Mouse (Mus musculus): Measurements from ENCODE around the gene Myo1c. TPM values are rescaled to one million over a fixed set of nuclear protein-coding genes. Genes with fewer than 3 reads are reported as not detected.
"Not testable (repeated sequence)": the region's sequence is repeated elsewhere in the genome, so short reads cannot be mapped to it uniquely, and the experiment has no call there.

Myo1c gene
- polyA plus RNA-seq, 1 experiment from 2014 or later = 9.2 TPM

DNA sequence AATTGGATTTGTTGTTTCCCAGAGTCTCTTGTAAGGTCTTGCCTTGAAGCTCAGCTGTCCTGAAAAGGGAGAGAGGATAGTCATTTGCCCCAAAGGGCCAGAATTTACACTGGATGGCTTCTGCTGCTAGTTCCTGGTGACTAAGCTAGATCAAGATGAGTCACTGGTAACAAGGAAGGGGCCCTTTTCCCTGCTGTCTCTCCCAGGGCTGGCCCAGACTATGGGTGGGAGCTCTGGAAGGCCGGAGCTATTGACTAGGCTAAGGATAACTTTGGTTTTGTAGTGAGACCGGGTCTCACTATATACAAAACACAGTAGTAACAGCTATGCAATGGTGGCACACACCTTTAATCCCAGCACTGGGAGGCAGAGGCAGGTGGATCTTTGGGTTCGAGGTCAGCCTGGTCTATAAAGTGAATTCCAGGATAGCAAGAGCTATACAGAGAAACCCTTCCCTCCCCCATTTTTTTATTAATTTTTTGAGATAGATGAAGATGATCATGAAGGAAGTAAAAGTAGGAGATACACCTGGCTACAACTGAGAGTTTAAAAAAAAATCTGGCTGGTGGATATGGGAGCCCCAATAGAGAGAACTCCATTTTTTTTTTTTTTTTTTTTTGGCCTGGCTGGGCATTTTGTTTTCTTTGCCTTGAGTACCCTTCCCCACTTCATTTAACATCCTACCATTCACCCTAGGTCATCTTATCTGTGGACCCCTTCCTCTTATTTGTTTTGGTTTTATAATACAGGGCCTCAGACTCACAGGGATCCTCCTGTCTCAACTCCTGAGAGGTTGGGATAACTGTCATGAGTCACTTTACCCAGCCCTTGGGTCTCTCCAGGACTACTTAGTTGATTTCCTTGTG, 27.8 kb downstream of the Myo1c start:
- Histone ChIP-seq H3K27me3 (no peaks in the 10 kb centered on the region), H3K4me3 (peak overlapping the region; percentile 98), H3K9ac (replicated peaks) (peak overlapping the region; percentile 37), H3K36me3 (peaks cover 3% of the 10 kb centered on the region), H3K4me2 (replicated peaks) (peak overlapping the region; percentile 68), H3K27ac (replicated peaks) (peak overlapping the region; percentile 59), H3K4me1 (peaks cover 22% of the 10 kb centered on the region), H3K9me3 (no peaks in the 10 kb centered on the region)
- ATAC-seq (replicated peaks) = no peak; the same call in 1 of the 2 replicates
- WGBS = 92% methylated on average over 3 of the region's 3 CpGs

DNA sequence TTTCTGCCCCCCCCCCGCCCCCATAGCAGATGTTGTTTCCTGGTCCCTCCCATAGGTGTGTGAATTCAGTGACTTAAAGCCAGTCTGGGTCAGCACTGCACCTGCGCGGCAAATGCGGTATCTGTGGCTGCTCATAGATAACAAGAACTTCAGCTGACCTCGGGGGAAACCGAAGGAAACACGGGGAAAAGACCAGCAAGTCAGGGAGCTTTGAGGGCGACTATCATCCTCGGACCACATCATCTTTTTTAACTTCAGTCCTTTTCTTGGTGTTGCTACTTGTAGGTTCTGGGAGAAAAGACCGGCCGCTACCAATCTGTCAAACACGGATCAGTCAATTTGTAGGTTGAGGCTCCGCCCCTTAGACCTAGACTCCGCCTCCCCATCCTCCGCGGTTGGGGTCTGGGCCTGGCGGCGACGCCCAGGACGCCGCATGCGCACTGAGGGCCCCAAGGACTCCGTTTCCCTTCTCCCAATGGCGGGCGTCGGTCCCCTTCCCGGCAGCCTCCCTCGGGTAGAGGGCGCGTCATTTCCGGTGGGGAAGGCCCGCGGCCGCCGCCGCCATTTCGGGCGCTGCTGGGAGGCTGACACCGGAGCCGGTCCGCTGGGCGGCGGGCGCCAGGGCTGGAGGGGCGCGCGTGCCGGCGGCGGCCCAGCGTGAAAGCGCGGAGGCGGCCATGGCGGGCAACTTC, 28.6 kb downstream of the Myo1c start, which contains the start of gene Crk:
Gene Crk (plus strand): TSS at position 513 of the 692 bp plus-strand sequence.
- Histone ChIP-seq H3K9ac (replicated peaks) (peak within 1 kb of the TSS; percentile 88), H3K9me3 (no peaks in the 10 kb centered on the region), H3K4me1 (peaks cover 22% of the 10 kb centered on the region), H3K4me2 (replicated peaks) (peak within 1 kb of the TSS; percentile 88), H3K27me3 (no peaks in the 10 kb centered on the region), H3K27ac (replicated peaks) (peak within 1 kb of the TSS; percentile 93), H3K36me3 (peaks cover 8% of the 10 kb centered on the region), H3K4me3 (peak within 1 kb of the TSS; percentile 98)
- WGBS = under 1% methylated on average over 55 of the region's 55 CpGs
- ATAC-seq (replicated peaks) = peak; percentile 99

DNA sequence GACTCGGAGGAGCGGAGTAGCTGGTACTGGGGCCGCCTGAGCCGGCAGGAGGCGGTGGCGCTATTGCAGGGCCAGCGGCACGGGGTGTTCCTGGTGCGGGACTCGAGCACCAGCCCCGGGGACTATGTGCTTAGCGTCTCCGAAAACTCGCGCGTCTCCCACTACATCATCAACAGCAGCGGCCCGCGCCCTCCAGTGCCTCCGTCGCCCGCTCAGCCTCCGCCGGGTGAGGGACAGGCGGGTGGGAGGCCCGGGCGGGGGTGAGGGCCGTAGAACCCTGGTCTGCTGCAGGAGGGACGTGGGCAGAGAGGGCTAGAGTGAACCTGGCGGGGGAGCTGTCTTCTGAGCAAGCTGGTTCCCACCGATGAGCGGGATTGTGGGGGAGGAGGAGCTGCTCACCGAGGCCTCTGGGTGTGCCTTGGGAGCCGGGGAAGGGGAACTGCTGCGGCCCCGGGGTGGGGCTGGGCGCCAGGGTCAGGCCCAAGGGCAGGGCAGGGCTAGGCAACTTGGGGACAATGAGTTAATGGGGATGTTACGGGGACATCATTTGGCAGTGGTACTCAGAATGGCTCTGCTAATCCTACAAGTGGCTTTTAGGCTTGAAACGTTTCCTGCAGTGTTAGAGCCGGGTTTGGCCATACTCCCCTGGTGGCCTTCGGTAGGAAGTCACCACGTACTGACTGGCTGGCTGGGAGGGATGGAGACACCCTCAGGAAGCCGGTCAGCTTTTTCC, 29.3 kb downstream of the Myo1c start:
- H3K4me2 ChIP-seq (replicated peaks) = peak overlapping the region; percentile 88
- peaks cover 8% of the 10 kb centered on the region for H3K36me3 ChIP-seq
- peak overlapping the region; percentile 88 for H3K9ac ChIP-seq (replicated peaks)
- H3K27me3 ChIP-seq = no peaks in the 10 kb centered on the region
- no peaks in the 10 kb centered on the region for H3K9me3 ChIP-seq
- H3K4me1 ChIP-seq = peaks cover 22% of the 10 kb centered on the region
- peak; percentile 86 for ATAC-seq (replicated peaks)
- peak overlapping the region; percentile 93 for H3K27ac ChIP-seq (replicated peaks)
- peak overlapping the region; percentile 98 for H3K4me3 ChIP-seq
- under 1% methylated on average over 43 of the region's 43 CpGs for WGBS

DNA sequence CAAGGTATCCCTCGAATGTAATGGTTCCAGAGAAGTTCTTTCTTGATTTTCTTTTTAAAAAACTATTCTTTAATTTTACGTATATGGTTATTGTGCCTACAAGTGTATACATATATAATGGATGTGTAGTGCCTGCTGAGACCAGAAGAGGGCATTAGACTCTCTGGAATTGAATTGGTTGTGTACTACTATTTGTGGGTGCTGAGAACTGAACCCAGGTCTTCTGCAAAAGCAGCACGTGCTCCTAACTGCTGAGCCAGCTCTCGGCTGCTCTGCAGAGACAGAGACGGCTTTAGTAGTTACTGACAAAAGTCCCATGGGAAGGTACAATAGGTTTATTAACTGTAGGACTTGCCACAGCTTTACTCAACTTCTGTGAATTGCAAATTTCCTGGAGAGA, 34.2 kb downstream of the Myo1c start:
- H3K36me3 ChIP-seq = peaks cover 8% of the 10 kb centered on the region
- peaks cover 18% of the 10 kb centered on the region for H3K4me1 ChIP-seq
- WGBS = 93% methylated on average over 5 of the region's 5 CpGs
- H3K9ac ChIP-seq (replicated peaks) = no peak overlapping the region
- H3K27ac ChIP-seq (replicated peaks) = no peak overlapping the region
- no peaks in the 10 kb centered on the region for H3K9me3 ChIP-seq
- H3K4me3 ChIP-seq = no peak overlapping the region
- no peaks in the 10 kb centered on the region for H3K27me3 ChIP-seq
- no peak for ATAC-seq (replicated peaks)
- no peak overlapping the region for H3K4me2 ChIP-seq (replicated peaks)

DNA sequence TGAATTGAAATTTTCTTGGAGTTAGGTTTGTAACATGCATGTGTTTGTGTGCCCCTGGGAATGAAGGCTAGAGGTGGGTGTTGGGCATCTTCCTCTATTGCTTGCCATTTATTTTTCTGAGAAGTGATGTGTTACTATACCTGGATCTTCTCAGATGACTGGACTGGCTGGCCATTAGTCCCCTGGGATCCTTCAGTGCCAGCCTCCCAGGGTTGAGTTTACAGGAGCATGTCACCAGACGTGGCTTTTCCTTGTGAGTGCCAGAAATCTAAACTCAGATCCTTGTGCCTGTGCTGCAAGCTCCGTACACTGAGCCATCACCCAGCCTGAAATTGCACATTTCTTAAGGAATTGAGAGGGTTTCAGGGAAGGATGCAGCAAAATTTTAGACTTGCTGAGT, 34.7 kb downstream of the Myo1c start:
- Histone ChIP-seq H3K4me3 (no peak overlapping the region), H3K27ac (replicated peaks) (no peak overlapping the region)
- WGBS = 92% methylated on average over 2 of the region's 2 CpGs

DNA sequence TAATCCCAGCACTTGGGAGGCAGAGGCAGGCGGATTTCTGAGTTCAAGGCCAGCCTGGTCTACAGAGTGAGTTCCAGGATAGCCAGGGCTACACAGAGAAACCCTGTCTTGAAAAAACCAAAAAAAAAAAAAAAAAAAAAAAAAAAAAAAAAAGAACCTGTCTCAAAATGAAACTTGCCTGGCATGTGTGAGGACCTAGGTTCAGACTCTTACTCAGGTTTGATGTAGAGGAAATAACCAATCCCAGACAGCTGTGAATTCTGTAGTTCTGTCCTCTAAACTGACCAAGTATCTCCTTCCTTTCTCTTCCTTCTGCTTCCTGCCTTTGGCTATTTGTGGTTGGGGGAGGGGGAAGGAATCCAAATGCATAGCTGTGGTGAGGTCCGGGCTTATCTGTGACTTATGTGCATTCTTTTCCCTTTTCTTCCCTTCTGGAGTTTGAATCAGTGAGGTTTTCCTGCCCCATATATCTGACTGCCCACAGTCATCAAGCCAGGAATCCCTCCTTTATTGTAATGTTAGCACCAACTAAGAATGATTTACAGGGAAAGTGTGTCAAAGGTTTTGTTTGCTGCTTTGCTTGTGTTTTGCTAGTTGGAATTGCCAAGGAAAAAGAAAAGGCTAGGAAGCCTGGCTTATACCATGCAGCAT, 37.2 kb downstream of the Myo1c start:
- no peak overlapping the region for H3K9ac ChIP-seq (replicated peaks)
- no peak overlapping the region for H3K4me2 ChIP-seq (replicated peaks)
- no peak for ATAC-seq (replicated peaks)
- no peak overlapping the region for H3K27ac ChIP-seq (replicated peaks)
- peaks cover 13% of the 10 kb centered on the region for H3K36me3 ChIP-seq
- no peak overlapping the region for H3K4me3 ChIP-seq
- 89% methylated on average over 2 of the region's 2 CpGs for WGBS
- H3K27me3 ChIP-seq = no peaks in the 10 kb centered on the region
- no peaks in the 10 kb centered on the region for H3K4me1 ChIP-seq
- no peaks in the 10 kb centered on the region for H3K9me3 ChIP-seq

More for the DNA sequence above, 34.7 kb downstream of the Myo1c start:
- peaks cover 8% of the 10 kb centered on the region for H3K36me3 ChIP-seq
- no peak for ATAC-seq (replicated peaks)
- H3K4me1 ChIP-seq = peaks cover 16% of the 10 kb centered on the region
- no peak overlapping the region for H3K9ac ChIP-seq (replicated peaks)
- H3K9me3 ChIP-seq = no peaks in the 10 kb centered on the region
- H3K27me3 ChIP-seq = no peaks in the 10 kb centered on the region
- H3K4me2 ChIP-seq (replicated peaks) = no peak overlapping the region

DNA sequence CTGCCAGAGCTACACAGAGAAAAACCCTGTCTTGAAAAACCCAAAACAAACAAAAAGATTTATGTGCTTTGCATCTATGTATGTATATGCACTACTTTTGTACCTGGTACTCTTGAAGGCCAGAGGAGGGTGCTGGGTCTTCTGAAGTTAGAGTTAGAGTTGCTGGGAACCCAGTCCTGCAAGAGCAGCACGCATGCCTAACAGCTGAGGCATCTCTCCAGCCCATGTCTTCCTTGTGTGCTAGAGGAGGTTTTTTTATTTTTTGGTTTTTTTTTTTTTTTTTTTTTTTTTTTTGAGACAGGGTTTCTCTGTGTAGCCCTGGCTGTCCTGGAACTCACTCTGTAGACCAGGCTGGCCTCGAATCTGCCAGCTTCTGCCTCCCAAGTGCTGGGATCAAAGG, 37.8 kb downstream of the Myo1c start:
- 96% methylated on average over 2 of the region's 2 CpGs for WGBS

GRCm38 (mm10) chr11:75689977-75690376, 39.7 kb downstream of the Myo1c start:
- H3K27me3 ChIP-seq = no peaks in the 10 kb centered on the region
- 89% methylated on average over 1 of the region's 1 CpGs for WGBS
- no peaks in the 10 kb centered on the region for H3K9me3 ChIP-seq
- no peaks in the 10 kb centered on the region for H3K4me1 ChIP-seq
- H3K4me3 ChIP-seq = no peak overlapping the region
- no peak overlapping the region for H3K4me2 ChIP-seq (replicated peaks)
- peaks cover 28% of the 10 kb centered on the region for H3K36me3 ChIP-seq
- no peak overlapping the region for H3K27ac ChIP-seq (replicated peaks)
- H3K9ac ChIP-seq (replicated peaks) = no peak overlapping the region
- ATAC-seq (replicated peaks) = no peak

More for the DNA sequence above, 37.8 kb downstream of the Myo1c start:
- H3K9me3 ChIP-seq = no peaks in the 10 kb centered on the region
- H3K27me3 ChIP-seq = no peaks in the 10 kb centered on the region
- H3K36me3 ChIP-seq = peaks cover 16% of the 10 kb centered on the region
- H3K27ac ChIP-seq (replicated peaks) = no peak overlapping the region
- no peak overlapping the region for H3K4me3 ChIP-seq
- no peak for ATAC-seq (replicated peaks)
- H3K9ac ChIP-seq (replicated peaks) = no peak overlapping the region
- no peaks in the 10 kb centered on the region for H3K4me1 ChIP-seq
- H3K4me2 ChIP-seq (replicated peaks) = no peak overlapping the region

DNA sequence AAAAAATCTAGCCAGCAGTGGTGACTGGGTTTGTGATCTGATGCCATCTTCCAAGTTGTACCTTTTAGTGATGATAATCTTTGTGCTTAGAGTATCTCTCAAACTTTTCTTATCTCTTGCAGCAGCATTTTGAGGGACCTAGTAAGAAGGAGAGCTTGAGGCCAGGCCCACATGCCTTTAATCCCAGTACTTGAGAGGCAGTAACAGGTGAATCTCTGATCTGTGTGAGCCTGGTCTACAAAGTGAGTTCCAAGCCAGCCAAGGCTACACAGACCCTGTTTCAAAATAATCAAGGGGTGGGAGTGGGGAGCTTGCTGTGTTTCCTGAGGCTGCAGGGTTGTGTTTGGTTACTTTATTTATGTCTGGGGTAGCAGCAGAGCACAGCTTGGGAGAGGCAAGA, 40.7 kb downstream of the Myo1c start:
- no peaks in the 10 kb centered on the region for H3K4me1 ChIP-seq
- H3K4me3 ChIP-seq = no peak overlapping the region
- no peak overlapping the region for H3K4me2 ChIP-seq (replicated peaks)
- H3K9me3 ChIP-seq = no peaks in the 10 kb centered on the region
- no peaks in the 10 kb centered on the region for H3K27me3 ChIP-seq
- H3K27ac ChIP-seq (replicated peaks) = no peak overlapping the region
- peaks cover 30% of the 10 kb centered on the region for H3K36me3 ChIP-seq
- no peak overlapping the region for H3K9ac ChIP-seq (replicated peaks)
- no peak for ATAC-seq (replicated peaks)

GRCm38 (mm10) chr11:75693570-75693969, 43.3 kb downstream of the Myo1c start:
- ATAC-seq (replicated peaks) = no peak
- no peak overlapping the region for H3K4me3 ChIP-seq
- WGBS = 95% methylated on average over 5 of the region's 5 CpGs
- no peak overlapping the region for H3K9ac ChIP-seq (replicated peaks)
- no peak overlapping the region for H3K4me2 ChIP-seq (replicated peaks)
- no peaks in the 10 kb centered on the region for H3K27me3 ChIP-seq
- H3K9me3 ChIP-seq = no peaks in the 10 kb centered on the region
- no peaks in the 10 kb centered on the region for H3K4me1 ChIP-seq
- H3K36me3 ChIP-seq = peaks cover 48% of the 10 kb centered on the region
- no peak overlapping the region for H3K27ac ChIP-seq (replicated peaks)

GRCm38 (mm10) chr11:75697464-75697863, 47.2 kb downstream of the Myo1c start:
- H3K36me3 ChIP-seq = peaks cover 70% of the 10 kb centered on the region

More at GRCm38 (mm10) chr11:75697464-75697863, 47.2 kb downstream of the Myo1c start:
- not testable (repeated sequence) for H3K4me2 ChIP-seq (replicated peaks); H3K27me3 ChIP-seq; H3K9me3 ChIP-seq; H3K9ac ChIP-seq (replicated peaks); H3K27ac ChIP-seq (replicated peaks); H3K4me1 ChIP-seq; ATAC-seq (replicated peaks); H3K4me3 ChIP-seq
- 97% methylated on average over 3 of the region's 3 CpGs for WGBS
